Mouse (Mus musculus): Measurements from ENCODE around the gene Rab4a. TPM values are rescaled to one million over a fixed set of nuclear protein-coding genes. Genes with fewer than 3 reads are reported as not detected.

Gene Rab4a
- 12.0 and 14.0 TPM in 2 replicates for polyA plus RNA-seq (2012; rRNA removed)

DNA sequence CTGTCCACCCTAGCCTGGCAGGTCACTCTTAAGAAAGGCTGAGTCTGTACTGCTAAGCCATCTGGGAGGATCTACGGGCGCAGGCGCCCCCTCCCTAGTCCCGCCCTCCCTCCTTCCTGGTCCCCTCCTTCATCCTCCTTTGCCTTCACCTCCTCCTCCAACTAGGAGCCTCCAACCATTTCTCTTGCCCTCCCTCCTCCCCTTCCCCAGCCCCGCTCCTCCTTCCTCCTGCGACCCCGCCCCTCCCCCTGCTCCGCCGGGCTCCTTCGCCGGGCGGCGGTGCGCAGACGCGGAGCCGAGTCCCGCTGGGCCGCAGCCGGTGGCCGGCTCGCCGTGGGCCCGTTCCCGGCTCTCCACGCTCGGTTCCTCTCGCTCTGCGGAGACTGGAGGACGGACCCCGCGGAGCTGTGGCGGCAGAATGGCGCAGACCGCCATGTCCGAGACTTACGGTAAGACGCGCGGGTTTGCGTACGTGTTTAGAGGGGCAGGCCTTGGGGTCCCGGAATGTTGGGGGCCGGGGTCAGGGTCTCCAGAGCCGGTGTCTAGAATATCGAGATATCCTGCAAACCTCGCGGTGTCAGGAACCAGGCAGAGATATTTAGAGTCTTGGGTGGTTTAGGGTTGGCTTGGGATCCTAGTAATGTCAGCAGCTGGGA, at the start of gene Rab4a:
Gene Rab4a, plus strand, starts transcription at position 268 of the 656 bp plus-strand sequence.

DNA sequence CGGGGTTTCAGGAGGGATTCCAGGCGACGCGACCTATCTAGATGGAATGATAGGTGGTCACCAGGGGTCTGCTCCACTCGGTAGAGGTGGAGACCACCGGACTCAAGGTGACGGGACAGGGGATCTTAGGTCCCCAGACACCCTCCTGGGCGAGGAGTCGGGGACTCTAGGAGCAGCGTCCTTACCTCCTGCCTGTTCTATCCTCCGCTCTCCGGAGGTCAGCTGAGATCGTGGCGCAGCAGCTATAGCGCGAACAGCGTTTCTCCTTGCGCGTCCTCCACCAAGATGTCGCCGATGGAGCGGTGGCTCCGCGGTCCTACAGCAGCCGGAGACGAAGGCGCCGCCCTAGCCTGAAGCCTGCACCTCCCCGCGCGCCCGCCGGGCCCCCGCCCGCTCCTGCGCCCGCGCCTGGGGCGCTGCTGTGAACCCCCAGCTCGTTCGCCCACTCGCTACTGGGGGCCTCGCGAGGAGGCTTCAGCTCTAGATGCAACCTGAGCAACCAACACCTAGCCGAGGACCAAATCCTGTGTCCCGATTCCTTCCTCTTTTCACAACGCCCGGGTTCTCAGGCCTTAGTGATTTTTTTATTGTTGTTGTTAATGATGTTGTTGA, 54.0 kb downstream of the Rab4a start, which contains the start of gene Ccsap:
Gene Ccsap, minus strand, starts transcription at position 562 of the 612 bp plus-strand sequence.

Other genes with a start within 250 kb of the Rab4a start
- gene Rhou, start 152.1 kb upstream of the Rab4a start, polyA plus RNA-seq (2012; rRNA removed) = 2.5 and 2.6 TPM in 2 replicates
- 4.0 and 4.4 TPM in 2 replicates for gene Ccsap, start 54.2 kb downstream of the Rab4a start, polyA plus RNA-seq (2012; rRNA removed)
- gene Acta1, start 88.8 kb downstream of the Rab4a start, polyA plus RNA-seq (2012; rRNA removed) = 1.8 and 18.7 TPM in 2 replicates
- gene Nup133, start 143.3 kb downstream of the Rab4a start, polyA plus RNA-seq (2012; rRNA removed) = 14.2 and 18.4 TPM in 2 replicates
- 74.4 and 93.4 TPM in 2 replicates for gene Abcb10, start 177.1 kb downstream of the Rab4a start, polyA plus RNA-seq (2012; rRNA removed)
- gene Taf5l, start 215.4 kb downstream of the Rab4a start, polyA plus RNA-seq (2012; rRNA removed) = 19.0 and 22.0 TPM in 2 replicates
- 4.7 and 5.5 TPM in 2 replicates for gene Urb2, start 215.5 kb downstream of the Rab4a start, polyA plus RNA-seq (2012; rRNA removed)

Data from liver, embryonic 14 days (tissue).